Comparison of ENCODE assay signal across 8 mouse cellular contexts in genomic region chr11:51855818-51856615, GRCm38 (mm10). TPM values are rescaled to one million over a fixed set of nuclear protein-coding genes. Genes with fewer than 3 reads are reported as not detected.
DNase-seq lines count a peak whose midpoint lies in the region; ATAC-seq and TF ChIP-seq lines count a peak whose summit lies in the region.

No protein-coding gene starts in this region.

- TF ChIP-seq CTCF in lung, postnatal 0 days (IDR thresholded peaks at IDR 0.05) = peak; percentile 37

- DNase-seq in MEL-GATA-1-ER (ENCODE audit: extremely low read depth, low read depth) = peak; percentile 49
- DNase-seq in cerebellum, adult 9-10 months = peak; percentile 89
- DNase-seq in frontal cortex, adult 2 months (ENCODE audit: extremely low spot score in 1 of 2, low spot score in 1 of 2) = peak; percentile 61 to 75
- peak; percentile 49 to 65 for DNase-seq in layer of hippocampus, postnatal 14 days (ENCODE audit: low spot score in 2 of 2)
- peak; percentile 75 for DNase-seq in lung, postnatal 0 days (ENCODE audit: low spot score)
- DNase-seq in ovary, postnatal 36 days (ENCODE audit: low spot score) = peak; percentile 71
- peak; percentile 87 for DNase-seq in thymus, postnatal 14 days

- peaks cover 50% of the 10 kb centered on the region for H3K27me3 ChIP-seq in hindbrain, embryonic 12.5 days
- no peaks in the 10 kb centered on the region for H3K27me3 ChIP-seq in lung, postnatal 0 days (replicated peaks; ENCODE audit: insufficient read depth, low read length)

- WGBS in hindbrain, embryonic 12.5 days = 1% methylated on average over 47 of the region's 47 CpGs
- 1% methylated on average over 38 of the region's 47 CpGs for WGBS in lung, postnatal 0 days

- no peak for TF ChIP-seq EP300 in lung, postnatal 0 days (IDR thresholded peaks at IDR 0.05)

- H3K9me3 ChIP-seq in hindbrain, embryonic 12.5 days (replicated peaks) = no peaks in the 10 kb centered on the region
- no peaks in the 10 kb centered on the region for H3K9me3 ChIP-seq in lung, postnatal 0 days (ENCODE audit: low read length)

- H3K27ac ChIP-seq in hindbrain, embryonic 12.5 days = peak overlapping the region; percentile 35; the same call in 1 of the 2 replicates
- H3K27ac ChIP-seq in lung, postnatal 0 days (ENCODE audit: low read length) = peak overlapping the region; percentile 100

- H3K4me3 ChIP-seq in hindbrain, embryonic 12.5 days = peak overlapping the region; percentile 63
- H3K4me3 ChIP-seq in lung, postnatal 0 days (ENCODE audit: low read depth, low read length) = peak overlapping the region; percentile 91

- peaks cover 30% of the 10 kb centered on the region for H3K4me1 ChIP-seq in hindbrain, embryonic 12.5 days
- H3K4me1 ChIP-seq in lung, postnatal 0 days (ENCODE audit: insufficient read depth, low read depth, low read length) = peaks cover 6% of the 10 kb centered on the region

- peak; percentile 66 for ATAC-seq in hindbrain, embryonic 12.5 days (ENCODE audit: low FRiP score)
- ATAC-seq in lung, postnatal 0 days = peak; percentile 20

- H3K4me2 ChIP-seq in hindbrain, embryonic 12.5 days (replicated peaks) = peak overlapping the region; percentile 100
- H3K4me2 ChIP-seq in lung, postnatal 0 days (replicated peaks; ENCODE audit: low read depth, low read length) = peak overlapping the region; percentile 92

- peak overlapping the region; percentile 69 for H3K9ac ChIP-seq in hindbrain, embryonic 12.5 days
- peak overlapping the region; percentile 97 for H3K9ac ChIP-seq in lung, postnatal 0 days (replicated peaks; ENCODE audit: low read depth)

- H3K36me3 ChIP-seq in hindbrain, embryonic 12.5 days = no peaks in the 10 kb centered on the region
- no peaks in the 10 kb centered on the region for H3K36me3 ChIP-seq in lung, postnatal 0 days (ENCODE audit: insufficient read depth, low read length)

RNA-seq across cellular contexts. Expression of gene Jade2, which starts 1.4 kb away (rescaled TPM):
- polyA plus RNA-seq in frontal cortex, adult 2 months (2012; rRNA removed) = 18.3 and 20.0 TPM in 2 replicates
- polyA plus RNA-seq in hindbrain, embryonic 12.5 days (2016; fragmentation: Nextera tagmentation; extraction: Ambion mirVana) = 0.83 and 1.0 TPM in 2 replicates
- total RNA-seq in layer of hippocampus, postnatal 14 days (2021) = 10 to 100 TPM; 14.5 to 15.0 TPM
- 3.1 and 3.9 TPM in 2 replicates for polyA plus RNA-seq in lung, postnatal 0 days (2015; fragmentation: Nextera tagmentation; extraction: Ambion mirVana)

Comparison
In these comparisons a context has a peak if more than half of its experiments do, and no peak if none do; other contexts are left out.
1. Peak in every context shown above with its lines: DNase-seq, ATAC-seq, H3K4me3 ChIP-seq and H3K27ac ChIP-seq.